Mouse (Mus musculus) liver, postnatal 0 days (tissue): ENCODE measurements around the gene Krr1. TPM values are rescaled to one million over a fixed set of nuclear protein-coding genes. Genes with fewer than 3 reads are reported as not detected.
A peak's percentile ranks its signal among the peaks of the same experiment; 100 is the strongest.

Source experiments
- ATAC-seq: fragments of 200-750 bp; cut with Nextera tagmentation; 2 replicates; pipeline ENCODE4 v1.8.0; 2017; ENCODE audit warnings: mild to moderate bottlenecking, moderate library complexity
- DNase-seq: peaks from one replicate; pipeline ENCODE4 v3.0.0-alpha.2; 2016
- H3K27ac ChIP-seq: fragments of 300-500 bp; sonication (generic); 2 replicates; pipeline ENCODE4 v1.5.1; 2014; ENCODE audit warnings: antibody characterized with exemption, moderate library complexity, mild to moderate bottlenecking, low read depth
- H3K27me3 ChIP-seq: fragments of 300-500 bp; sonication (generic); 2 replicates; pipeline ENCODE4 v1.6.1; 2014; ENCODE audit warnings: low read length, control low read depth, mixed read lengths; ENCODE audit not compliant: insufficient read depth
- H3K36me3 ChIP-seq: fragments of 300-500 bp; sonication (generic); replicated peaks from 2 replicates; pipeline ENCODE4 v1.6.1; 2014; ENCODE audit warnings: mild to moderate bottlenecking, control low read depth, low read length, moderate library complexity, mixed read lengths; ENCODE audit not compliant: insufficient read depth
- H3K4me1 ChIP-seq: fragments of 300-500 bp; sonication (generic); 2 replicates; pipeline ENCODE4 v1.6.1; 2014; ENCODE audit warnings: antibody characterized with exemption, mild to moderate bottlenecking, control low read depth; ENCODE audit not compliant: insufficient read depth
- H3K4me2 ChIP-seq: fragments of 300-500 bp; sonication (generic); 2 replicates; pipeline ENCODE4 v1.6.1; 2014; ENCODE audit warnings: low read depth, mild to moderate bottlenecking, low read length, moderate library complexity, mixed read lengths
- H3K4me3 ChIP-seq: fragments of 300-500 bp; sonication (generic); 2 replicates; pipeline ENCODE4 v1.5.1; 2014; ENCODE audit warnings: low read depth, low read length
- H3K9ac ChIP-seq: fragments of 300-500 bp; sonication (generic); replicated peaks from 2 replicates; pipeline ENCODE4 v1.6.1; 2014; ENCODE audit warnings: mild to moderate bottlenecking, moderate library complexity
- H3K9me3 ChIP-seq: fragments of 300-500 bp; sonication (generic); 2 replicates; pipeline ENCODE4 v1.6.1; 2016; ENCODE audit warnings: mild to moderate bottlenecking, control low read depth, low read length, mixed read lengths
- CTCF ChIP-seq: sonication (generic); IDR thresholded peaks from 2 replicates; pipeline ENCODE4 v1.5.1; 2016; ENCODE audit warnings: antibody characterized with exemption, low read depth
- EP300 ChIP-seq: IDR thresholded peaks from 2 replicates; pipeline ENCODE4 v1.6.1; 2016; ENCODE audit warnings: antibody characterized with exemption, low read depth, mild to moderate bottlenecking
- WGBS: fragments of 180-500 bp; shearing (Covaris S2); extraction: QIAGEN DNeasy Blood & Tissue Kit; methylation state at CpG from one replicate; pipeline ENCODE4 v1.1.7; 2014; ENCODE audit not compliant: insufficient replicate concordance; 5-methylcytosine and 5-hydroxymethylcytosine counted together
- polyA plus RNA-seq: library from polyadenylated mRNA; unstranded; fragments of >200 nt; fragmentation: Nextera tagmentation; extraction: Ambion mirVana; gene quantifications from 2 replicates; pipeline ENCODE4 v1.2.1, GENCODE M21; 2015

Gene Krr1
- polyA plus RNA-seq, 1 experiment from 2014 or later, result 11.6 TPM

GRCm38 (mm10) chr10:111959353-111959752 lies 13.1 kb upstream of the Krr1 start:
- 63% methylated on average over 2 of the region's 2 CpGs for WGBS
- H3K27me3 ChIP-seq, result no peaks in the 10 kb centered on the region

GRCm38 (mm10) chr10:111960459-111960858 lies 12.0 kb upstream of the Krr1 start:
- ATAC-seq, result 0 out of 2 replicates have a peak, but pooled peaks have one; percentile 36
- DNase-seq, result no peak
- Histone ChIP-seq H3K36me3 (no peaks in the 10 kb centered on the region), H3K9me3 (no peaks in the 10 kb centered on the region), H3K27me3 (no peaks in the 10 kb centered on the region), H3K9ac (no peak overlapping the region), H3K27ac (no peak overlapping the region), H3K4me2 (no peak overlapping the region), H3K4me1 (peaks cover 4% of the 10 kb centered on the region; the same call in 1 of the 2 replicates), H3K4me3 (no peak overlapping the region)
- no peak for TF ChIP-seq CTCF
- TF ChIP-seq EP300, result no peak
- WGBS, result 33% methylated on average over 6 of the region's 6 CpGs

More at GRCm38 (mm10) chr10:111959353-111959752, 13.1 kb upstream of the Krr1 start:
- no peak for ATAC-seq
- Histone ChIP-seq H3K36me3 (no peaks in the 10 kb centered on the region), H3K4me1 (peaks cover 4% of the 10 kb centered on the region; the same call in 1 of the 2 replicates), H3K9ac (no peak overlapping the region), H3K9me3 (no peaks in the 10 kb centered on the region), H3K27ac (no peak overlapping the region), H3K4me2 (no peak overlapping the region), H3K4me3 (no peak overlapping the region)
- DNase-seq, result no peak
- no peak for TF ChIP-seq CTCF

- no peak for DNase-seq
- no peaks in the 10 kb centered on the region for H3K9me3 ChIP-seq
- ATAC-seq, result no peak
- H3K27me3 ChIP-seq, result no peaks in the 10 kb centered on the region
- no peaks in the 10 kb centered on the region for H3K36me3 ChIP-seq
- H3K4me3 ChIP-seq, result no peak overlapping the region
- TF ChIP-seq CTCF, result peak; percentile 41
- TF ChIP-seq EP300, result no peak
- no peak overlapping the region for H3K9ac ChIP-seq
- H3K27ac ChIP-seq, result no peak overlapping the region
- H3K4me2 ChIP-seq, result no peak overlapping the region
- WGBS, result 46% methylated on average over 4 of the region's 4 CpGs
- H3K4me1 ChIP-seq, result no peaks in the 10 kb centered on the region
Observed at GRCm38 (mm10) chr10:111966394-111966793, 6.1 kb upstream of the Krr1 start.

- Histone ChIP-seq H3K27me3 (no peaks in the 10 kb centered on the region), H3K4me1 (peaks cover 9% of the 10 kb centered on the region), H3K27ac (no peak overlapping the region), H3K9ac (no peak overlapping the region), H3K9me3 (no peaks in the 10 kb centered on the region), H3K4me2 (peak overlapping the region; percentile 93), H3K36me3 (peaks cover 3% of the 10 kb centered on the region; the same call in 1 of the 2 replicates), H3K4me3 (peak overlapping the region; percentile 91; the same call in 1 of the 2 replicates)
- no peak for DNase-seq
- no peak for ATAC-seq
- WGBS, result 77% methylated on average over 3 of the region's 3 CpGs
- no peak for TF ChIP-seq CTCF
- no peak for TF ChIP-seq EP300
Observed at GRCm38 (mm10) chr10:111971929-111972328, 535 bp upstream of the Krr1 start.

DNA sequence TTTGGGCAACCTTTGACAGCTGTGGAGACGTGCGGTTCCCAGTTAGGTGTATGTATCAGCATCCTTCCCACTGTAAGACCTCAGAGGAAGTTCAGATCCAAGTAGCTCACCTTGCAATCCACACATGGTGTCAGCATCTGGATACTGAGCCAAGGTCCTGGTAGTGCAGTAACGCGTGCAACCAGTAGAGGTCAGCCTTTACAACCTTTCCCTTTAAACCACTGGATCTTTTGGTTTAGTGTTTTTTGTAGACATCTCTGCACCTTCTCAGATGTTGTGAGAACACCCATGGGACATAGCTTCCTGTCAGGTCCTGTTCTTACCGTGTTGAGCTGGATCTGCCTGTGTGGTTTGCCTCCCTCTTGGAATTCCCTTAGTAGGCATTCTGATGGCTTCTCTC lies 5.1 kb downstream of the Krr1 start:
- H3K36me3 ChIP-seq, result peaks cover 39% of the 10 kb centered on the region

DNA sequence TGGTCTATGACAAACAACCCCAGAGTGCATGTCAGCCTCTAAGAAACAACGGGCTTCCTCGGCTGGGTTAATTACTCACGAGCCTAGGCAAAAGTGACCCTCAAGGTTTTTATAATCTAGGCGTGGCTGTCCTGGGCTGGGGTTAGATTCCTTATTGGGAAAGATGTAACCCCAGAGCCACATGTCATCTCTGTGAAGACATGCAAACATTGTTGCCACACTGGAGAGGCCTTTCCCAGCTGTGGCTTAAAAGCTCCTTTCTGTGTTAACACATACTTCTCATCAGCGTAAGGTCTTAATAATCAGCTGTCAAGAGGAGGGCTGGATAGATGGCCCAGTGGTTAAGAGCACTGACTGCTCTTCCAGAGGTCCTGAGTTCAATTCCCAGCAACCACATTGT lies 10.6 kb downstream of the Krr1 start:
- DNase-seq (no peak), ATAC-seq (peak; percentile 25; the same call in 1 of the 2 replicates)
- Histone ChIP-seq H3K27me3 (no peaks in the 10 kb centered on the region), H3K27ac (no peak overlapping the region), H3K4me2 (no peak overlapping the region), H3K36me3 (peaks cover 67% of the 10 kb centered on the region), H3K4me3 (no peak overlapping the region), H3K4me1 (no peaks in the 10 kb centered on the region), H3K9ac (no peak overlapping the region), H3K9me3 (no peaks in the 10 kb centered on the region)
- TF ChIP-seq EP300 (no peak), CTCF (no peak)
- WGBS, result 85% methylated on average over 5 of the region's 5 CpGs

More for the DNA sequence above, 5.1 kb downstream of the Krr1 start:
- Histone ChIP-seq H3K9me3 (no peaks in the 10 kb centered on the region), H3K9ac (no peak overlapping the region), H3K27ac (no peak overlapping the region), H3K27me3 (no peaks in the 10 kb centered on the region), H3K4me1 (peaks cover 9% of the 10 kb centered on the region), H3K4me3 (no peak overlapping the region), H3K4me2 (no peak overlapping the region)
- WGBS, result 30% methylated on average over 5 of the region's 5 CpGs
- TF ChIP-seq CTCF (peak; percentile 95), EP300 (no peak)
- ATAC-seq (peak; percentile 21; the same call in 1 of the 2 replicates), DNase-seq (peak; percentile 69)

- H3K27me3 ChIP-seq, result no peaks in the 10 kb centered on the region
- H3K36me3 ChIP-seq, result peaks cover 46% of the 10 kb centered on the region
- WGBS, result 72% methylated on average over 6 of the region's 6 CpGs
- ATAC-seq, result peak; percentile 66
- no peaks in the 10 kb centered on the region for H3K4me1 ChIP-seq
- H3K27ac ChIP-seq, result no peak overlapping the region
- no peak for DNase-seq
- H3K4me3 ChIP-seq, result no peak overlapping the region
- H3K4me2 ChIP-seq, result no peak overlapping the region
- H3K9ac ChIP-seq, result no peak overlapping the region
- TF ChIP-seq EP300 (peak; percentile 52; the same call in 1 of the 2 replicates), CTCF (no peak)
- H3K9me3 ChIP-seq, result no peaks in the 10 kb centered on the region
Observed at GRCm38 (mm10) chr10:111986453-111986852, 14.0 kb downstream of the Krr1 start.
